Mouse (Mus musculus) CH12.LX (cell line): ENCODE results near the gene Ccdc183. TPM values are rescaled to one million over a fixed set of nuclear protein-coding genes. Genes with fewer than 3 reads are reported as not detected.

Experiments
- DNase-seq: peaks from one replicate; pipeline ENCODE4 v3.0.0-alpha.2; 2013; ENCODE audit errors: extremely low read depth
- H3K27ac ChIP-seq: 2 replicates; pipeline ENCODE4 v1.5.1; 2012; ENCODE audit warnings: low read depth, mild to moderate bottlenecking, control low read depth, moderate library complexity; ENCODE audit not compliant: insufficient read depth
- H3K27me3 ChIP-seq: replicated peaks from 2 replicates; pipeline ENCODE3; 2012; ENCODE audit warnings: inconsistent platforms
- H3K36me3 ChIP-seq, 2 experiments: replicated peaks in 1 of 2; 2 replicates each; pipeline versions ENCODE3 to v1.6.1; 2012; ENCODE audit warnings: inconsistent platforms in 1 of 2, low read length in 1 of 2, mild to moderate bottlenecking in 1 of 2, mixed read lengths in 1 of 2, moderate library complexity in 1 of 2; ENCODE audit not compliant: control insufficient read depth in 1 of 2, insufficient read depth in 1 of 2
- H3K4me1 ChIP-seq, 2 experiments: 2 replicates each; pipeline ENCODE4 v1.6.1; 2012; ENCODE audit warnings: inconsistent platforms in 1 of 2, moderate library complexity in 1 of 2; ENCODE audit not compliant: insufficient read depth in 2 of 2, control insufficient read depth in 1 of 2
- H3K4me2 ChIP-seq: 2 replicates; pipeline ENCODE4 v1.6.1; 2012; ENCODE audit warnings: low read depth, mild to moderate bottlenecking, control low read depth; ENCODE audit not compliant: poor library complexity, insufficient read depth, severe bottlenecking
- H3K4me3 ChIP-seq, 3 experiments: fragments of 150-350 bp in 1 of 3; sonication (generic) in 1 of 3; replicated peaks in 1 of 3; 2 replicates each; pipeline versions ENCODE3 to v1.5.1; 2011 to 2012; ENCODE audit warnings: low read depth in 2 of 3, low read length in 2 of 3, mild to moderate bottlenecking in 2 of 3, moderate library complexity in 2 of 3, control low read depth in 1 of 3, improper control_type of control experiment in 1 of 3, inconsistent platforms in 1 of 3, mixed read lengths in 1 of 3; ENCODE audit not compliant: poor library complexity in 1 of 3
- H3K79me2 ChIP-seq: replicated peaks from 2 replicates; pipeline ENCODE4 v1.6.1; 2012; ENCODE audit warnings: mild to moderate bottlenecking, moderate library complexity; ENCODE audit not compliant: control insufficient read depth, poor library complexity, insufficient read depth, severe bottlenecking; ENCODE audit errors: extremely low read depth
- H3K9ac ChIP-seq: 2 replicates; pipeline ENCODE4 v1.6.1; 2012; ENCODE audit warnings: low read depth, mild to moderate bottlenecking, control low read depth, moderate library complexity; ENCODE audit not compliant: insufficient read depth
- H3K9me3 ChIP-seq: replicated peaks from 2 replicates; pipeline ENCODE3; 2012; ENCODE audit warnings: low read length, inconsistent platforms, mixed read lengths
- CTCF ChIP-seq, 2 experiments: IDR thresholded peaks in 1 of 2; conservative IDR thresholded peaks in 1 of 2; 2 replicates each; pipeline ENCODE4 v1.5.1; 2011 to 2012; ENCODE audit warnings: low read depth in 2 of 2, low read length in 2 of 2, improper control_type of control experiment in 1 of 2, inconsistent platforms in 1 of 2, mild to moderate bottlenecking in 1 of 2, moderate library complexity in 1 of 2
- E2F4 ChIP-seq: IDR thresholded peaks from 2 replicates; pipeline ENCODE4 v1.6.1; 2011; ENCODE audit warnings: low read depth, low read length, improper control_type of control experiment; ENCODE audit not compliant: insufficient replicate concordance
- ELF1 ChIP-seq: IDR thresholded peaks from 2 replicates; pipeline ENCODE4 v1.6.1; 2014; ENCODE audit warnings: low read depth, mild to moderate bottlenecking, inconsistent platforms, low read length, improper control_type of control experiment
- EP300 ChIP-seq: IDR thresholded peaks from 2 replicates; pipeline ENCODE4 v1.6.1; 2011; ENCODE audit warnings: low read length, improper control_type of control experiment
- GABPA ChIP-seq: IDR thresholded peaks from 2 replicates; pipeline ENCODE4 v1.6.1; 2012; ENCODE audit warnings: low read depth, low read length, improper control_type of control experiment, inconsistent platforms; ENCODE audit not compliant: insufficient replicate concordance
- HCFC1 ChIP-seq: IDR thresholded peaks from 2 replicates; pipeline ENCODE4 v1.6.1; 2012; ENCODE audit warnings: low read depth, mild to moderate bottlenecking, inconsistent platforms, low read length, improper control_type of control experiment
- IRF4 ChIP-seq: IDR thresholded peaks from 2 replicates; pipeline ENCODE4 v1.6.1; 2014; ENCODE audit warnings: low read depth, mild to moderate bottlenecking, inconsistent platforms, low read length, improper control_type of control experiment
- JUN ChIP-seq: IDR thresholded peaks from 2 replicates; pipeline ENCODE4 v1.6.1; 2011; ENCODE audit warnings: low read depth, mild to moderate bottlenecking, low read length, improper control_type of control experiment, moderate library complexity; ENCODE audit not compliant: insufficient read depth
- JUND ChIP-seq: conservative IDR thresholded peaks from 2 replicates; pipeline ENCODE4 v1.6.1; 2011; ENCODE audit warnings: low read depth, low read length, improper control_type of control experiment
- KAT2A ChIP-seq: IDR thresholded peaks from 2 replicates; pipeline ENCODE4 v1.6.1; 2012; ENCODE audit warnings: low read length, improper control_type of control experiment, inconsistent platforms; ENCODE audit not compliant: insufficient replicate concordance
- MAFK ChIP-seq: IDR thresholded peaks from 2 replicates; pipeline ENCODE4 v1.6.1; 2011; ENCODE audit warnings: low read length, improper control_type of control experiment; ENCODE audit not compliant: insufficient replicate concordance
- MAX ChIP-seq: IDR thresholded peaks from 2 replicates; pipeline ENCODE4 v1.6.1; 2011; ENCODE audit warnings: low read length, improper control_type of control experiment
- MAZ ChIP-seq: IDR thresholded peaks from 2 replicates; pipeline ENCODE4 v1.6.1; 2012; ENCODE audit warnings: low read depth, mild to moderate bottlenecking, inconsistent platforms, low read length, improper control_type of control experiment, moderate library complexity
- MEF2A ChIP-seq: IDR thresholded peaks from 2 replicates; pipeline ENCODE4 v1.6.1; 2014; ENCODE audit warnings: low read depth, mild to moderate bottlenecking, inconsistent platforms, low read length, improper control_type of control experiment, borderline replicate concordance
- MYC ChIP-seq: IDR thresholded peaks from 2 replicates; pipeline ENCODE4 v1.6.1; 2011; ENCODE audit warnings: low read depth, mild to moderate bottlenecking, improper control_type of control experiment, low read length
- NELFE ChIP-seq: IDR thresholded peaks from 2 replicates; pipeline ENCODE4 v1.6.1; 2011; ENCODE audit warnings: low read depth, low read length, improper control_type of control experiment
- PAX5 ChIP-seq: IDR thresholded peaks from 2 replicates; pipeline ENCODE4 v1.6.1; 2012; ENCODE audit warnings: low read length, inconsistent platforms, mixed read lengths
- POLR2AphosphoS2 ChIP-seq: IDR thresholded peaks from 2 replicates; pipeline ENCODE4 v1.6.1; 2011; ENCODE audit warnings: low read depth, low read length, improper control_type of control experiment
- RCOR1 ChIP-seq: conservative IDR thresholded peaks from 2 replicates; pipeline ENCODE4 v1.6.1; 2012; ENCODE audit warnings: low read depth, mild to moderate bottlenecking, inconsistent platforms, low read length, improper control_type of control experiment
- SIN3A ChIP-seq: IDR thresholded peaks from 2 replicates; pipeline ENCODE4 v1.6.1; 2012; ENCODE audit warnings: low read length, improper control_type of control experiment, inconsistent platforms
- SMC3 ChIP-seq: IDR thresholded peaks from 2 replicates; pipeline ENCODE4 v1.6.1; 2011; ENCODE audit warnings: low read depth, low read length, improper control_type of control experiment
- TBP ChIP-seq: conservative IDR thresholded peaks from 2 replicates; pipeline ENCODE4 v1.6.1; 2011; ENCODE audit warnings: low read depth, low read length, improper control_type of control experiment
- TCF12 ChIP-seq: IDR thresholded peaks from 2 replicates; pipeline ENCODE4 v1.6.1; 2014; ENCODE audit warnings: low read depth, mild to moderate bottlenecking, inconsistent platforms, low read length, improper control_type of control experiment
- ZMIZ1 ChIP-seq: IDR thresholded peaks from 2 replicates; pipeline ENCODE4 v1.6.1; 2012; ENCODE audit warnings: low read depth, mild to moderate bottlenecking, inconsistent platforms, low read length, improper control_type of control experiment
- dilution Hi-C: fragments of 300-500 bp; cut with MboI; formaldehyde crosslinking; loops from 2 replicates; pipeline ENCODE4 v1.14.3; 2020; ENCODE audit warnings: low sequenced_read_pairs; ENCODE audit not compliant: extremely low pct_unique_long_range_greater_than_20kb, extremely low pct_ligation_motif_present
- in situ Hi-C: fragments of 300-500 bp; cut with MboI; formaldehyde crosslinking; loops from 3 replicates; pipeline ENCODE4 v1.14.3; 2019; ENCODE audit warnings: low sequenced_read_pairs, low pct_ligation_motif_present, low pct_unique_long_range_greater_than_20kb, mixed read lengths
- polyA plus RNA-seq: library from polyadenylated mRNA; unstranded; fragments of >175 nt; gene quantifications from 2 replicates; pipeline ENCODE4 v1.2.1, GENCODE M21; 2012; ENCODE audit warnings: low read depth; ENCODE audit not compliant: insufficient read length
- total RNA-seq, 2 experiments: library from RNA; depleted of rRNA; stranded (reverse); fragments of 300-350 nt in 1 of 2; fragments of >200 nt in 1 of 2; gene quantifications; 2 replicates each; pipeline ENCODE4 v1.2.3; 2012 to 2014

Ccdc183 gene
- total and polyA plus RNA-seq, 3 experiments = 0.13 TPM; not detected in 2

- Histone ChIP-seq H3K79me2 (no peaks in the 10 kb centered on the region), H3K4me2 (no peak overlapping the region), H3K27ac (no peak overlapping the region), H3K9ac (no peak overlapping the region), H3K27me3 (no peaks in the 10 kb centered on the region), H3K4me3 (no peak overlapping the region), H3K9me3 (peaks cover 10% of the 10 kb centered on the region), H3K36me3 (peaks cover 53 to 78% of the 10 kb centered on the region in 2 experiments), H3K4me1 (peaks cover 5 to 24% of the 10 kb centered on the region in 2 experiments; a peak in 3 of 4 replicates)
- TF ChIP-seq EP300 (no peak), SMC3 (no peak)
- in situ Hi-C loops = no loop called here
- DNase-seq = no peak
- dilution Hi-C loops = no loop called here
Observed at GRCm38 (mm10) chr2:25584152-25584551, 33.3 kb downstream of the Ccdc183 start.

- peaks cover 16% of the 10 kb centered on the region for H3K9me3 ChIP-seq
- no peaks in the 10 kb centered on the region for H3K79me2 ChIP-seq
- no peak overlapping the region for H3K27ac ChIP-seq
- no peak overlapping the region for H3K4me2 ChIP-seq
- DNase-seq = no peak
- in situ Hi-C loops = no loop called here
- H3K27me3 ChIP-seq = no peaks in the 10 kb centered on the region
- TF ChIP-seq MYC (no peak), PAX5 (no peak), ZMIZ1 (no peak), CTCF (conservative IDR thresholded peaks at IDR 0.05 in 1 of 2, IDR thresholded peaks at IDR 0.05 in 1 of 2; ENCODE audit: low read depth in 2 of 2, low read length in 2 of 2) (no peak), POLR2AphosphoS2 (no peak), JUND (no peak), JUN (no peak), EP300 (no peak), TBP (no peak), TCF12 (no peak), KAT2A (no peak), MAX (no peak), SIN3A (no peak), E2F4 (no peak), SMC3 (no peak)
- H3K36me3 ChIP-seq = peaks cover 49 to 80% of the 10 kb centered on the region in 2 experiments
- dilution Hi-C loops = no loop called here
- H3K9ac ChIP-seq = no peak overlapping the region
- H3K4me3 ChIP-seq = no peak overlapping the region
- H3K4me1 ChIP-seq = peaks cover 5 to 24% of the 10 kb centered on the region in 2 experiments; a peak in 3 of 4 replicates
Observed at GRCm38 (mm10) chr2:25583571-25583970, 33.9 kb downstream of the Ccdc183 start.

GRCm38 (mm10) chr2:25583120-25583481, 34.4 kb downstream of the Ccdc183 start:
- dilution Hi-C loops = no loop called here
- Histone ChIP-seq H3K27ac (no peak overlapping the region), H3K36me3 (peaks cover 48 to 80% of the 10 kb centered on the region in 2 experiments)

More at GRCm38 (mm10) chr2:25583120-25583481, 34.4 kb downstream of the Ccdc183 start:
- H3K27me3 ChIP-seq = no peaks in the 10 kb centered on the region
- no peak overlapping the region for H3K4me3 ChIP-seq
- no peak overlapping the region for H3K9ac ChIP-seq
- no peaks in the 10 kb centered on the region for H3K79me2 ChIP-seq
- H3K4me1 ChIP-seq = peaks cover 5 to 24% of the 10 kb centered on the region in 2 experiments; a peak in 3 of 4 replicates
- peaks cover 21% of the 10 kb centered on the region for H3K9me3 ChIP-seq
- H3K4me2 ChIP-seq = no peak overlapping the region
- no peak for DNase-seq
- in situ Hi-C loops = no loop called here
- TF ChIP-seq PAX5 (no peak), RCOR1 (no peak), MAFK (no peak), ELF1 (no peak), GABPA (no peak), MEF2A (no peak), ZMIZ1 (no peak), MAZ (no peak), SIN3A (no peak), HCFC1 (no peak), TBP (no peak), MYC (no peak), NELFE (no peak), IRF4 (no peak), E2F4 (no peak), POLR2AphosphoS2 (no peak)
